Mouse (Mus musculus) ES-CJ7 (cell line): Measurements from ENCODE around the gene Actl11.

Experiments used
- DNase-seq: peaks from one replicate; pipeline ENCODE4 v3.0.0; 2011; ENCODE audit warnings: low read depth, low spot score

The Actl11 gene

DNA sequence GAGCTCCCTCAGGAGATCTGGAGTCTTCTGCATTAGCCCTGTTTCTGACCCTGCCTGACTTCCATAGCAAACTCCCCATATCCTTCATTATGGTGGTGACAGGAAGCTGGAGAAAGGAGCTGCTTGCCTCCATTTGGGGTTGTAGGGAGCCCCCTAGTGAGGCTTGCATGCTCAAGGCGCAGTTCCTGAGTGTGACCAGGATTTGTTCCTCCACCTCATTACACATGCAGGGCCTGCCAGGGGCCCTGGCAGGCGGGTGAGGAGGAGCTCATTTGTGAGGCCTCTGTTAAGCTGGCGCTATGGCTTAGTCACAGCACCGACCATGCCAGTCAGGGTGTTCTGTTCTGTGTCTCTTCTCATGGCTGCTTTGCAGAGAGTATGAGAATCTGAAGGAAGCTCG is 33.6 kb downstream of the Actl11 start:
- peak; percentile 82 for DNase-seq

GRCm38 (mm10) chr9:107962916-107963315 is 34.6 kb downstream of the Actl11 start:
- DNase-seq: no peak

- DNase-seq: peak; percentile 76
Measured at GRCm38 (mm10) chr9:107963700-107964099, 35.4 kb downstream of the Actl11 start.

DNA sequence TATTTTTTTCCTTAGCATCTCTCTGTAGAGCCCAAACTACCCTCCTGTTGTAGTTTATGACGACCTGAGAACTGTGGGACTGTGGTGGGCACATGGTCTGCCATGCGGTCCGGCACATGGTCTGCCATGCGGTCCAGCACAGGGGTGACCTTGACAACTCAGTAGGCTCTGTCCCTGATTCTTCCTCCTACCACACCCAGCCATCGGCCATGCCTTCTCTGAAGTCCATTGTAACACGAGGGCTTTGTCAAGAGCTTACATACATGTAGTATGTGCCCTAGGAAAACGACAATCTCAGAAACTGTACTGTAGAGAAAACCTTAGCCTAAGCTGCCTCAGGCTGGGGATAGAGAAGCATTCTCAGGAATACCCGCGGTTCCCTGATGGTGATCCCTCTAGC is 36.4 kb downstream of the Actl11 start:
- no peak for DNase-seq

DNA sequence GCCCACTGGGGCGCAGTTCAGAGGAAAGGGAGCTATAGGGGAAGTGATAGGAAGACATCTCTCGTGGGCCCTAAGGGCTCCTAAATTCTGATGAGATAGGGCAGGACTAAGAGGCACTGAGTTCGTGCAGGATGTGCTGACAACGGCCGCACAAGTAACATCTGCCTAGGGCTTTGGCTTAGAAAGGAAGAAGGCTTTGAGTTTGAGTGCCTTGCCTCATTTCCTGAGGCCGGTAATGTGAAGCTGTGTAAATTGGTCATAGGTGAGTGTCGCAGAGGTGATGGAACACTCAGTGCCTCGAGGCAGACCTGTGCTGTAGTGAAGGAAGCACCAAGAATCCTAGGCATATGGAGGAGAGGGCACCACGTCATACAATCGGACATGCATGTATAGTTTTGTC is 38.4 kb downstream of the Actl11 start:
- DNase-seq: no peak

DNA sequence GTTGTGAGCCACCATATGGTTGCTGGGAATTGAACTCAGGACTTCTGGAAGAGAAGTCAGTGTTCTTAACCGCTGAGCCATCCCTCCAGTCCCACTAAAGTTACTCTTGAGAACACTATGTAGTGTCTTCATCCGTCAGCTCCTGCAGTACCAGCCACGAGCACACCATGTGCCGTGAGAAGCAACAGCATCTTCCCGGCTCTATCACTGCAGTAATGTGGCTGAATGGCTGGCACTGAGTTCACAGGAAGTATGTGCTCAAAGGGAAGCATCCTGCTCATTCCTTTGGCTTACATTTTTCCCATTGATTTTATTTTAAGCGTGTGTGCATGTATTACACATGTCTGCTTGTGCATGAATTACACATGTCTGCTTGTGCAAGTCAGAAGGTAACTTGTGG is 39.2 kb downstream of the Actl11 start:
- no peak for DNase-seq

GRCm38 (mm10) chr9:107968531-107968930 is 40.3 kb downstream of the Actl11 start:
- no peak for DNase-seq

DNA sequence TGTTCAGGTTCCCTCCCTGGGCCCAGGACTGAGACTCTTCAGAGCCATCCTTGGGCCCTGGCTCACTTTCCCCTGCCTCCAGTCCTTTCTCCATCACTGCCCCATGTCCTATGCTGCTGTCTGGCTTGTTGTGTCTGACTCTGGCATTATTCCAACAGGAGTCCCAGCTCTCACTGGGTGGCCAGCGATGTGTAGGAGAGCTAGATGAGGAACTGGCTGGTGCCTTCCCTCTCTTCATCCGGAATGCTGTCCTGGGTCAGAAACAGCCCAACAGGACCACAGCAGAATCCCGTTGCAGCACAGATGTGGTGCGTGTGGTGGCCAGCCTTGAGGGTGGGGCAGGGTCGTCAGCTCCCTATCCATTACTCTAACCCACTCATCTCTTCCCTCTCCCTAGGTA is 42.0 kb downstream of the Actl11 start:
- DNase-seq: no peak

DNA sequence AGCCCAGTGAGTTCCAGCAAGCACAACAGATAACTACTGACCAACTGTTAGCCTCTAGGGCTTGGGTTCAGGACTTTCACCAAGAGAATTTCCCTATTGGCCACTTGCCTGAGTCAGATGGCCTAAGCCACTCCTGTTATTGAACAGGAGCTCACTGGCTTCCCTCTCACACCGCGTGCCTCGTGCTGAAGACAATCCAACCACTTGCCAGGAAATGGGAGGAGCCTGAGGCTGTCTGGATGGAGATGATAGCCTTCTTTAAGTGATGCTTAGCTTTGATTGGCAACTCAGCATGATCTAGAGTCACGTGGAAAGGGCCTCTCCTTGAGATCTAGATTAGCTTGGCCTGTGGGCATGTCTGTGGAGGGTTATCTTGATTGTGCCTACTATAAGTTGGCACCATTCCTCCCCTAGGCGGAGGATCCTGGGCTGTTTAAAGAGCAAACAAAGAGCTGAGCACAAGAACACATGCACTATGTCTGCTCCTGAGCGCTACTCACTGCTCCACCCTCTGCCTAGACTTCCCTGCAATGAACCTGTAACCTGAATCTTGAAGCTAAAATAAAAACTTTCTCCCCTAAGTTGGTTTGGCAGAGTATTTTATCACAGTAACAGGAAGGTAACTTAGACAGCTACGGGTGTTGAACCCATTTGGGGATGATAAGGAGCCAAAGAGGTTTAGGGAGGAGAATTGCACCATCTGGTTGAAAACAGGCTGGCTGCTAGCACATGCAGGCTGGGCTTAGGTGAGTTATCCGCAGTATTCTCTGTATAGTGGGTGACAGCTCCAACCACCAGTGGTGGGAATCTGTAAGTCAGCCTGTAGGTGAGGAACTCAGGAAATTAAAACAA is 43.6 kb downstream of the Actl11 start:
- DNase-seq: peak; percentile 69

DNA sequence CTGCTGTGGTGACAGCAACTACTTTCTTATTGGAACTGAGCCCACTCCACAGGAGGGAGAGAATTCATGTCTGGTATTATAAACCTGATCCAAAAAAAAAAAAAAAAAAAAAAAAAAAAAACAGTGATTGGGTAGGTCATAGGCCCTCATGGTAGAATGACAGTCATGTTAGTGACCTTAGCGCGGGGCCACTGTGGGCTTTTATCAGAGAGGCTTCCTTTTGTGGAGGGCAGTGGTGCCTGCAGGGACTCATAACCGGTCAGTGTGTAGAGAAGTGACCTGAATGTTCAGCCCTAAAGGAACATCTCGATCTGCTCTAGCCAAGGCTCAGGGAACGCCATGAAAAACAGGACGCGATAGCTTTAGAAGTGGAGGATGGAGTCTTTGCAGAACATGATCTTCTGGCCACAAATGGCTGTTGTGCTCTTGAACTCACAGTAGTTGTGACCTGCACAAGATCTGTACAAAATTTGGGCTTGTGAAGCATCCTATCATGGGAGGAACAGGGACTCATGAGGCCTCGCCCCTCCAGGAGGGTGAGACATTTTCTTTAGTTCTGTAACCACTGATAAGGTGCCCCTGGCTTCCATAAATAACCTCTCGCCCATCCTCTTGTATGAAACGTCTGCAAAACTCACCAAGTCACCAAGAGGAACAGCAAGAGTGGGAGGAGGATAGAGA is 46.4 kb downstream of the Actl11 start:
- no peak for DNase-seq

DNA sequence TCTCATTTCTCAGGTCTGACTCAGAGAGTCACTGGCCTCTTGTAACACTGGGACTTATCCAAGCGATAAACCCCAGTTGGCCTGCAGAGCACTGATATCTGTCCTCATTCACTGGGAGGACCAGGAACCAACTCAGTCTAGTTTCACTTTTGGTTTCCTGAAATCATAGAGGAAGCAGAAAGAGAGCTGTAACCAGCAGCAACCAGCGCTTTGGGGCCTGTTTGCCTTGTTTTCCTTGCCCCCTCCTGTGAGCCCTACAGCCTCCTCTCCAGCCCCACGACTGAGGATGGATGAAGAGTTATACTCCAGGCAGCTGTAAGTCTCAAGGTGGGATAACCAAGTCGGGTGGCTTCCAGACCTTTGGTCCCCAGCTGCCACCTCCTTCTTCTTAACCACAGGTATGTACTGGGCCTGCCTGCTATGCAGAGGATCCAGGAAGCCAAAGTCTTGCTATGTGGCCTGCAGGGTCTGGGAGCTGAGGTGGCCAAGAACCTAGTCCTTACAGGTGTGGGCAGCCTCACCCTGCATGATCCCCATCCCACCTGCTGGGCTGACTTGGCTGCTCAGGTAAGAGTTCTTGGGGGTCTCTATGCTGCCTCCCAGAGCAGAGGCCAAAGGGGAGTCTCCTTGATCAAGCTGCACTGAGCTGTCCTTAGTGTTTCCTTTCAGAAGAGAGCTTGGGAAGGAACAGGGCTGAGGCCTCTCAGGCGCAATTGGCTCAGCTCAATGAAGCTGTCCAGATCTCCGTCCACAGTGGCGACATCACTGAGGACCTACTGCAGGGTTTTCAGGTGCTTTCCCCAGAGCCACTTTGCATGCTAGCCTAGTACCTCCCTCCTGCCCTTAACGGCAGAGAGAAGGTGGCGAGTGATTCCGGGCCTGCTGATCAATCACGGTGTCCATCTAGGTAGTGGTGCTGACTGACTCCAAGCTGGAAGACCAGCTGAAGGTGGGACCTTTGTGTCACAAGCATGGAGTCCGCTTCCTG is 47.4 kb downstream of the Actl11 start, which contains the start of gene Uba7:
TSS of gene Uba7 (plus strand) at position 107 of the 988 bp plus-strand sequence.
- DNase-seq: no peak

- no peak for DNase-seq
Measured at GRCm38 (mm10) chr9:107978815-107979214, 50.5 kb downstream of the Actl11 start.
